Mouse (Mus musculus) inflammation-experienced regulatory T-cells, adult 6 months (primary cell): ENCODE measurements around the gene Dis3l2. TPM values are rescaled to one million over a fixed set of nuclear protein-coding genes. Genes with fewer than 3 reads are reported as not detected.

Experiments
- ATAC-seq: one replicate; pipeline ENCODE4 v1.8.0; 2017
- polyA plus RNA-seq, 3 experiments: library from polyadenylated mRNA; unstranded; fragments of 100-300 nt; shearing (Covaris generic); gene quantifications; one replicate each; pipeline ENCODE4 v1.2.1; 2017

The Dis3l2 gene
- polyA plus RNA-seq, 3 experiments from 2014 or later = 17.6 to 31.6 (median 25.9) TPM

DNA sequence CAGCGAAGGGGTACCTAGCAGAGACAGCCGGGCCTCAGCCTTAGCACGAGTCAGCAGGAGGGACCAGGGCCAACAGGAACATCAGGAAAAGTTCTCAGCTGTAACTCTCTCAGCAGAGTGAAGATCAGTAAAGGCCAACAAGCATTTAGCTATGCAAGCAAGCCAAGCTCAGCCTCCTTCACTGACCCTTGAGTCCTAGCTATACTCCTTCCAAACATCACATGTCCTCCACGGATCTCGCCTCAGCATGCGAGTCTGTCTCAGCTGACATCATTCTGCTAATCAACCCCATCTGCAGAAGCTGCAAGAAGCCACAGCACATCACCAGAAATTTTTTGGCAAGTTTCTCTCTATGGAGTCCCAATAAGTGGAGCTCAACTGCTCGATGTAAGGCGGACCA lies 370.2 kb downstream of the Dis3l2 start:
- no peak for ATAC-seq

DNA sequence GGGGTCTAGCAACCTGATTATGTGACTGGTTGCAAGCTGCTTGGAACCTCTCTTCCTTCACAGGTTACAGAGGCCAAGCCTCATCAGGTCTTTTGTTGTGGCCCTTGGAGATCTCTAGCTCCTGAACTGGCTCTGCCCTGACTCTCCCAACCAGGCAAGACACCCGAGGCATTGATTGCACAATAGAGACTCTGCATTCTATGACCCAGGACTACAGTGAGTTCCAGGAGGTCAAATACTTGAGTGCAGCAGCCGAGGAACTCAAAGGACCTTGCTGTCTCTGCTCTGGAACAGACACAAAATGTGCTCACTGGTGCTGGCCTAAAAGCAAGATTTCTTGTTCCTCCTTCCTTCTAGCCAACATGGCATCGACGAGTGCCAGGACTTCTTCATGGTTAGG lies 382.6 kb downstream of the Dis3l2 start:
- ATAC-seq = no peak

DNA sequence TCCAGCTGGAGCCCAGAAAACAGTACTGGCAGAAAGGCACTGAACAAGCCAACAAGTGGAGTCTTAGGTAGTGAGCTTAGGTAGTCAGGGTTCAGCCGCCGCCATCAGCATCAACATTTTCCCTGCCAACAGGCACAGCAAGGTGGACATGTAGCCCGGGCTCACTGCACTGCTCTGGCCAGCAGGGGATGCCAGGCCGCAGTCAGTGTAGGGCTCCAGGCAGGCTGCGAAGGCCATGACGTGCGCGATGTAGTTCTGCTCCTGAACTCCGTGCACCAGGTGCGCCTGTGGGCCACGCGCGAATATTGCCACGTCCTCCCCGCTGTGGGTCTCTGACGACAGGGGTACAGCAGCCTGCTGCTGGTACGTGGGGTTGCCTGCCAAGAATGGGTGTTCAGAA lies 383.4 kb downstream of the Dis3l2 start:
- no peak for ATAC-seq

DNA sequence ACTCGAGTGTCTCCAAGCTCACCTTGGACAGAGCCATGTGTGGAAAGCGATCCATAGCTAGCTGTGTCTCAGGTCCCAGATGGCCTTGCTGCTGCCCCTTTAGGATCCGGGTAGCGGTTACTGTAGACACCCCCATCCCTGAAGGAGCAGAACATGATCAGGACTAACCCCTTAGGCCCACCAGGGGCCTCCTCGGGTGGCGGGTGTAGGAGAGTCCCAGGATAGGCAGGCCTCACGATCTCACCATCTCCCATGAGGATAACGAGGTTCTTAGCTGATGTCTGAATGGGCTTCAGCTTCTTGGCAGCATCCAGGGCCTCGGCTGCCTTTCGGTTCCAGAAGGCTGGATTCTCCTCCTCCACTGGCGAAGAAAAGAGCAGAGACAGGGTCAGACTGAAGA lies 385.6 kb downstream of the Dis3l2 start:
- no peak for ATAC-seq

DNA sequence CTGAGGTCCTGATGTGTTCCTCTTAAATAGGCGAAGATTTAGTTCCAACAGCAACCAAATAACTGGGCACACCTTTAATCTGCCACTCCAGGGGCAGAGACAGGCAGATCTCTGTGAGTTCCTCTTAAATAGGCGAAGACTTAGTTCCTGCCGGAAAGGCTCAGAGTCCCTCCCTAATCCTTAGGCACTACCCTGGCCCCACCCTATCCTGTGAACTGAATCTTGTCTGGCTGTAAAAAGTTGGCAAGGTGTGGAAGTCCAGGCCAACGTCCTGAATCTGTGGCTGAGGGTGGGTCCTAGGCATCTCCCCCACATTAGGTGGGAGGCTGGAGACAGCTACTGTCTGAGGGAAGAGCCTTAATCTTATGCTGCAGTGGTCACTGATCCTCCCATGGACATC lies 386.2 kb downstream of the Dis3l2 start, which contains the start of gene Alppl2:
Gene Alppl2, minus strand, starts transcription at position 101 of the 400 bp plus-strand sequence.
- no peak for ATAC-seq

DNA sequence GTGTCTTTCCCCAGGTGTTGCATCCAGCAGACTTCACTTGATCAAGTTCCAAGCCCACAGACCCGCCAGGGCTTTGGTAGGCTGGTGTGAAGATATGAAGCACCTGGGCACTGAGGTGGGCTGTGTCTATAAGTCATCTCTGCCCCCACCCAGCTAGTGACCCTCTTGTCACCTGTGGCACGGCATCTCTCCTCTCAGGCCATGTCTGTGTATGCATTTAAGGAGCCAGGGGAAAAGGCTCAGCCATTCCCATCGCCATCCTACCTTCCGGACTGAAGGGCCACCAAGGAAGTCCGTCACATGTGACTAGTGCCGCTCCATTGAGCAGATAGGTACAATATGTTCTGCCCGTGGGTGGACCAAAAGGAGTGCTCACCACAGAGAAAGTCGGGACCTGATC lies 392.0 kb downstream of the Dis3l2 start:
- no peak for ATAC-seq

DNA sequence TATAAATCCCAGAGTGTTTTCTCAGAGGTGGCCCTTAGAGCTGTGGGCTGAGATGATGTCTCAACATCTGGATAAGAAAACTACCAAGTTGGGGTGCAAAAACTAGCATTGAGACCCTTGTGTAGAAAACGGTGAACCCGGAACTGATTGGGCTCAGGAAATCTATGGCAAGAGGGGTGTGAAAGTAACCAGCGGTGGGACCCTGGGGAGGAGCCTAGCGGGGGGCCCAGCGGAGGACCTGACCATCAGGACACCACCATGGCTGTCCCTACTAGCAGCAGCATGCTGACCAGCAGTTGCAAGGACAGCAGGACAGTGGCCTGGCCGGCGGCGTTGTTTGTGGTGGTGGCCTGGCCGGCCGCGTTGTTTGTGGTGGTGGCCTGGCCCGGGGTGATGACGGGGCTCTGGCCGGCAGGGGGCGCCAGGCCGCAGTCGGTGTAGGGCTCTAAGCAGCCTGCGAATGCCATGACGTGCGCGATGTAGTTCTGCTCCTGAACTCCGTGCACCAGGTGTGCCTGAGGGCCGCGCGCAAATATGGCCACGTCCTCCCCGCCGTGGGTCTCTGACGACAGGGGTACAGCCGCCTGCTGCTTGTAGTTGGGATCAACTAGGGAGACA lies 394.9 kb downstream of the Dis3l2 start:
- ATAC-seq = no peak

Other genes starting within 250 kb of the Dis3l2 start
- gene Ptma, start 177.1 kb upstream of the Dis3l2 start, polyA plus RNA-seq = 1,000 to 10,000 TPM; 2,583 to 3,807 (median 2,925) TPM
- gene Pde6d, start 121.2 kb upstream of the Dis3l2 start, polyA plus RNA-seq = 10 to 100 TPM; 17.7 to 21.6 (median 18.1) TPM
- 10 to 100 TPM; 14.5 to 17.0 (median 15.8) TPM for gene Cops7b, start 120.9 kb upstream of the Dis3l2 start, polyA plus RNA-seq
- gene Nppc, start 33.2 kb upstream of the Dis3l2 start, polyA plus RNA-seq = not detected